Mouse (Mus musculus) forebrain, embryonic 15.5 days (tissue): ENCODE data around the gene Chrm4. TPM values are rescaled to one million over a fixed set of nuclear protein-coding genes. Genes with fewer than 3 reads are reported as not detected.

ENCODE experiments used
- ATAC-seq: fragments of 200-750 bp; cut with Nextera tagmentation; replicated peaks from 2 replicates; pipeline ENCODE4 v1.8.0; 2017; ENCODE audit warnings: mild to moderate bottlenecking, moderate TSS enrichment, moderate library complexity
- H3K27ac ChIP-seq: fragments of 300-500 bp; sonication (generic); replicated peaks from 2 replicates; pipeline ENCODE4 v1.5.1; 2015; ENCODE audit warnings: mild to moderate bottlenecking, inconsistent platforms
- H3K27me3 ChIP-seq: fragments of 300-500 bp; sonication (generic); 2 replicates; pipeline ENCODE4 v1.6.1; 2015; ENCODE audit warnings: inconsistent platforms
- H3K36me3 ChIP-seq: fragments of 300-500 bp; sonication (generic); 2 replicates; pipeline ENCODE4 v1.6.1; 2015; ENCODE audit warnings: mild to moderate bottlenecking, inconsistent platforms
- H3K4me1 ChIP-seq: fragments of 300-500 bp; sonication (generic); 2 replicates; pipeline ENCODE4 v1.6.1; 2015; ENCODE audit warnings: inconsistent platforms
- H3K4me2 ChIP-seq: fragments of 300-500 bp; sonication (generic); replicated peaks from 2 replicates; pipeline ENCODE4 v1.6.1; 2015; ENCODE audit warnings: mild to moderate bottlenecking, inconsistent platforms
- H3K4me3 ChIP-seq: fragments of 300-500 bp; sonication (generic); 2 replicates; pipeline ENCODE4 v1.5.1; 2015; ENCODE audit warnings: mild to moderate bottlenecking, inconsistent platforms
- H3K9ac ChIP-seq: fragments of 300-500 bp; sonication (generic); replicated peaks from 2 replicates; pipeline ENCODE4 v1.6.1; 2015; ENCODE audit warnings: mild to moderate bottlenecking, inconsistent platforms
- H3K9me3 ChIP-seq: fragments of 300-500 bp; sonication (generic); 2 replicates; pipeline ENCODE4 v1.6.1; 2016; ENCODE audit warnings: inconsistent platforms
- WGBS: fragments of 180-500 bp; shearing (Covaris S2); methylation state at CpG from one replicate; pipeline ENCODE4 v1.1.7; 2015; ENCODE audit warnings: mixed read lengths; 5-methylcytosine and 5-hydroxymethylcytosine counted together
- polyA plus RNA-seq: library from polyadenylated mRNA; unstranded; fragments of >200 nt; fragmentation: Nextera tagmentation; extraction: Ambion mirVana; gene quantifications from 2 replicates; pipeline ENCODE4 v1.2.1, GENCODE M21; 2015

The Chrm4 gene
- polyA plus RNA-seq, 1 experiment from 2014 or later, result 1.8 TPM

GRCm38 (mm10) chr2:91934016-91934415 is 7.0 kb downstream of the Chrm4 start:
- Histone ChIP-seq H3K9me3 (no peaks in the 10 kb centered on the region), H3K27ac (no peak overlapping the region), H3K36me3 (peaks cover 27% of the 10 kb centered on the region), H3K9ac (no peak overlapping the region), H3K4me1 (peaks cover 31% of the 10 kb centered on the region), H3K4me3 (no peak overlapping the region), H3K4me2 (no peak overlapping the region), H3K27me3 (no peaks in the 10 kb centered on the region)
- WGBS, result 76% methylated on average over 8 of the region's 8 CpGs
- no peak for ATAC-seq

DNA sequence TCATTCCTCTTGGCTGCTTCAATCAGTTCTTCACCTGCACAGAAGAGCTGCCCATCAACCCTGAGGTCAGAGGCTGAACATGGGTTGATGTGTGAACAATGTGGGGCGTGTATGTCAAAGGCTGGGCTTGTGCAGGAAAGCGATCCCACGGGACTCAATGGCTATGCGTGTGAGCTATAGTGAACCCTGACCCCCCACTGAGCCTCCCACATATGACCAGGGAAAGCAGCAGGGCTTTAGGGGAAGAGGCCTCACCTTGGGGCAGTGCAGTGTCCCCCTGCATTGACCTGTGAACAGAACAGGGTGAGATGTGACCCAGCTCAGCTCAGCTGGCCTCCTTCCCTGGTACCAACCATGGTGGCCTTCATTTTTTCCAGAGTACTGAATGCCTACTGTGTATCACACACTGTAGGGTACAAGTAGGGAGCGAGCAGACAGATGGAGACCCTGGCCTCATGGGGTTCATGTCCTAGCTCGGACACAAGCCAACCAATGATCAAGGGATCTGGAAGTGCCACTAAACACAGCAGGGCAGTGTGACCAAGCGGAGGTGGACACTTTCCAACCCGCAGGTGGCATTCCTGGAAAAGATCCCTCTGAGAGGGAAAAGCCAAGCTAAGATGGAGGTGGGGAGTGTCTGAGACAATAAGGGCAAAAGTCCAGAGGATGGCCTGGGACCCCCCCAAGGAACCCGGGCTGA is 7.9 kb downstream of the Chrm4 start:
- H3K27me3 ChIP-seq, result no peaks in the 10 kb centered on the region
- peaks cover 24% of the 10 kb centered on the region for H3K4me1 ChIP-seq
- H3K9me3 ChIP-seq, result no peaks in the 10 kb centered on the region
- no peak overlapping the region for H3K27ac ChIP-seq
- H3K4me2 ChIP-seq, result no peak overlapping the region
- H3K36me3 ChIP-seq, result peaks cover 29% of the 10 kb centered on the region
- WGBS, result 93% methylated on average over 9 of the region's 9 CpGs
- ATAC-seq, result no peak
- no peak overlapping the region for H3K4me3 ChIP-seq
- no peak overlapping the region for H3K9ac ChIP-seq

- Histone ChIP-seq H3K27ac (no peak overlapping the region), H3K4me3 (no peak overlapping the region), H3K4me2 (no peak overlapping the region), H3K27me3 (no peaks in the 10 kb centered on the region), H3K9me3 (no peaks in the 10 kb centered on the region), H3K36me3 (peaks cover 33% of the 10 kb centered on the region), H3K4me1 (peaks cover 13% of the 10 kb centered on the region), H3K9ac (no peak overlapping the region)
- whole genome bisulfite sequencing, result 93% methylated on average over 7 of the region's 7 CpGs
- ATAC-seq, result no peak
Measured at GRCm38 (mm10) chr2:91936154-91936553, 9.1 kb downstream of the Chrm4 start.

DNA sequence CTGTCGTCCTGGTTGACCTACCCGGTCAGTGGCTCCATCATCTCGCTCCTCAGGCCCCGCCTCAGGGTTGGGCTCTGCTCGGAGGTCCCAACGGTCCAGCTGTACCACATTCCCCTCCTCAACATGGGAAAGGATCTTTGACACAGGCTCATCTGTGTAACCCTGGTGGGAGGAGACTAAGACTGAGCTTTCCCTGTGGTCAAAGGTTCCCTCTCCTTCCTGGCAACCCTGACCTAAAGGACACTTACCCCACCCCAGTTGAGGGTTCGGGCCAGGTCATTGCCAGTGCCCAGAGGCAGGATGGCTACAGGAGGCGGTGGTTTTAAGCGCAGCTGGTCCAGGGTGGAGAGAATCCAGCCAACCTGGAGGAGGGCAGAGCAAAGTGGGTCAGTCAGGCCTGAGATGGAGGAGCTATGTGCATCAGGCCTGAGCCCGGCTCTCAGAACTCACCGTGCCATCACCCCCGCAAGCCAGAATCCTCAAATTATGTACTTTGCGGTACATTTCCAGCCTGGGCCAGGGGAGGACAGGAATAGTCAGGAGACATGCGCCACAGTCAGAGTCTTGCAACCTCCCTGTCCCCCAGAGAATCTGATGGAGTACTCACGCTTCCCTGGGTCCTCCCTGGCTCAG is 12.4 kb downstream of the Chrm4 start:
- Histone ChIP-seq H3K9ac (no peak overlapping the region), H3K9me3 (no peaks in the 10 kb centered on the region), H3K36me3 (peaks cover 33% of the 10 kb centered on the region), H3K27me3 (no peaks in the 10 kb centered on the region), H3K4me2 (no peak overlapping the region), H3K4me1 (peaks cover 2% of the 10 kb centered on the region; the same call in 1 of the 2 replicates), H3K4me3 (no peak overlapping the region), H3K27ac (no peak overlapping the region)
- 89% methylated on average over 15 of the region's 15 CpGs for WGBS
- no peak for ATAC-seq

DNA sequence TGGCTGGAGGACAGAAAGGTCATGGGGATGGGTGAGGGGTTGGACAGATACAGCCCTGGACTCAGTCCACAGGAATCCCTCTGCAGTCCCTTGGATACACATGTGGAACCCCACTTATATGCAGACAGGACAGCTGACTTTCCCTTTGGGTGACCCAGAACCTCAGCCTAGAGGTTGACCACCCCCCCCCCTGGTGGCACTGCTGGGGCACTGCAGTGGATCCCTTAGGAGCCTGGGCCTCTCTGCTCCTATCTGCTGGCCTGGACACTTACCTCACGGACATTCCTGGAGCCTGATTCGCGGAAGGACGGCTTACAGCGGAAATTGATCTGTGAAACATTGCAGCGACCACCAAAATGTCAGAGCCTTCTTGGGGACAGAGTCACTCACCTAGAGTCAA is 15.3 kb downstream of the Chrm4 start:
- no peak for ATAC-seq
- H3K36me3 ChIP-seq, result peaks cover 21% of the 10 kb centered on the region; the same call in 1 of the 2 replicates
- H3K9me3 ChIP-seq, result no peaks in the 10 kb centered on the region
- no peak overlapping the region for H3K9ac ChIP-seq
- no peak overlapping the region for H3K27ac ChIP-seq
- no peak overlapping the region for H3K4me3 ChIP-seq
- peaks cover 14% of the 10 kb centered on the region for H3K4me1 ChIP-seq
- 76% methylated on average over 6 of the region's 6 CpGs for WGBS
- H3K4me2 ChIP-seq, result no peak overlapping the region
- no peaks in the 10 kb centered on the region for H3K27me3 ChIP-seq

DNA sequence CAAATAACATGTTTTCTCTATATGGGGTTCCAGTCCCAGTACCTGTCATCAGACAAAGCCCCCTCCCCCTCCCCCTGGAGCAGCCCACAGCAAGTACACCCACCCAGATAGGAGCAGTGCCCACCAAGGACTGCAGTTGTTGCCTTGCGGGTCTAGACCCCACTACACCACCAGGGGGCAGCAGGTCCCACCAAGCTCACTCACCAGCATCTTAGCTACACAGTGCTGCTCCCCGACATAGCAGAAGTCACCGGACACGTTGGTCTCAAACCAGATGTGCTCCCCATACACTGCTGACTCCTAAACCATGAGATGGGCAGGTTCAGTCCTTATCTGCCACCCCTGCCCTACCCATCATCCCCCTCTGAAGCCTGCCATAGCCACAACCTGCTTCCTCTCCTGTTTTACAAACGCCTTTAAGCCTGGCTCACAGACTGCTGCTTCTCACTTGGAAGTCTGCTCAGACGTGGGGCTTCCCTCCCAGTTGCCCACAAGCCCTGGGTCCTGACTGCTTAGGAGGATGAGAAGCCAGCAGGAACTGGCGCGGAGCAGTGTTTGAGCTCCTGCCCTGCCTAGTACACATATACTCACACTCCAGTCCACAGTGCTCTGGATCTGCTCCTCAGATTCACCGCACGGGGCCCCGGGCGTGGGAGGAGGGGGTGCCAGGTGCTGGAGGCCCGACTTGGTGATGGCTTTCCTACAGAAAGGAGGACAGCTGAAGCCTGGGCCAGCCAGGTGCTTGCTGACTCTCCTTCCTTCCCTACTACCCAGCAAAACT is 17.3 kb downstream of the Chrm4 start:
- WGBS, result 44% methylated on average over 13 of the region's 13 CpGs
- H3K9ac ChIP-seq, result no peak overlapping the region
- H3K4me2 ChIP-seq, result no peak overlapping the region
- H3K4me3 ChIP-seq, result no peak overlapping the region
- H3K27ac ChIP-seq, result no peak overlapping the region; the same call in 1 of the 2 replicates
- ATAC-seq, result peak; percentile 78
- peaks cover 4% of the 10 kb centered on the region; the same call in 1 of the 2 replicates for H3K36me3 ChIP-seq
- H3K27me3 ChIP-seq, result no peaks in the 10 kb centered on the region
- H3K9me3 ChIP-seq, result no peaks in the 10 kb centered on the region
- peaks cover 33% of the 10 kb centered on the region for H3K4me1 ChIP-seq

DNA sequence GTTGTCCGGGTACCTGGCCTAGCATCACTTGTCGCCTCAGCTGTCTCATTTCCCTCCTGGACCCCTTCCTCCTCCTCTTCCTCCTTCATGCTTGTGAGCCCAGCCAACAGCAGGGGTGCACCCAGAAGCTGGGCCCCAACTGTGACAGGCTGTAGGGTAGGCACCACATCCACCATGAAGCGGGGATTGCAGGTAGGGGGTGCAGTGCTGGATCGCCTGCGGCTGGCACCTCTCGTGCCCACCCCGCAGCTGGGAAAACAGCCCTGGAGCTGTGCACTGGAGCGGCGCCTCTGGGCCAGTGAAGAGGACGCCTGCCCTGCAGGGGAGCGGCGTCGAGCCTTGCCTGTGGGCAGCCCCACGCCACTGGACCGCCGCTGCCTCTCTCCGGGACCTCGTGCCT is 18.4 kb downstream of the Chrm4 start, which contains the start of gene Gm9821:
Gene Gm9821, plus strand, starts transcription at position 221 of the 400 bp plus-strand sequence.
- Histone ChIP-seq H3K27me3 (no peaks in the 10 kb centered on the region), H3K27ac (no peak within 1 kb of the TSS; the same call in 1 of the 2 replicates), H3K4me1 (peaks cover 44% of the 10 kb centered on the region), H3K9me3 (no peaks in the 10 kb centered on the region), H3K4me3 (no peak within 1 kb of the TSS), H3K36me3 (peaks cover 3% of the 10 kb centered on the region; the same call in 1 of the 2 replicates), H3K9ac (no peak within 1 kb of the TSS), H3K4me2 (no peak within 1 kb of the TSS)
- 83% methylated on average over 18 of the region's 18 CpGs for WGBS
- no peak for ATAC-seq

- ATAC-seq, result no peak
Measured at GRCm38 (mm10) chr2:91946836-91947235, 19.8 kb downstream of the Chrm4 start.

DNA sequence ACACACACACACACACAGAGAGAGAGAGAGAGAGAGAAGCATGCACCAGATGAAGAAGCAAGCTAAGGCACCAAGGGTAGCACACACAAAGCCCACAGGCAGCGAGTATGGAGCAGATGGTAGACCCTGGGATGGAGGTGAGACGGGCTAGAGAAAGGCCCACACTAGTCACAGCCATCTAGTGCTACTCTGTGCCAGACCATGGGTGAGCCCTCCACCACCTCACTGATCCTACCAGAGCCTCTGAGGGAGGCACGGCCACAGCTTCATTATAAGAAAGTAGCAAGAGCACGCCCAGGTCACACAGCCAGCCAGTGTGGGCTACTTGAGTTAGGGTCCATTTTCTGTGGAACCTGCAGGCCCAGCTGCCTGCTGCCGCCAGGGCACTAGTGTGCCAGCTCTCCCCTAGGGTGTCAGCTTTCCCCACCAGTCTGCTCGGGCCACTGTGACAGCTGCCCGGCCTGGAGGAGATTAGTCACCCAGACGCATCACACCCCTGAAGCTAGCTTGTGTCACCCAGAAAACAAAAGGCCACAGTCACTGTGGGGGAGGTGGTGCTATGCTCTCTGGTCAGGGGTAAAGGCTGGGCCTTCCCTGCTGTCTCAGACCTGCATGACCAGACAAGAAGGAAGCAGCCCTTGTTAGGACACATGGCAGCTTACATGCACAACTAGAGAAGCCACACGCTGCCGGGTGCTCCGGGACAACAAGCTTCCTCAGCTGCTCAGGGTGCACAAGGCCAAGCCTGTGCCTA is 20.5 kb downstream of the Chrm4 start:
- H3K9me3 ChIP-seq, result no peaks in the 10 kb centered on the region
- H3K9ac ChIP-seq, result no peak overlapping the region
- ATAC-seq, result no peak
- H3K27me3 ChIP-seq, result no peaks in the 10 kb centered on the region
- H3K36me3 ChIP-seq, result no peaks in the 10 kb centered on the region
- no peak overlapping the region for H3K4me3 ChIP-seq
- 57% methylated on average over 11 of the region's 11 CpGs for WGBS
- peak overlapping the region; percentile 58 for H3K27ac ChIP-seq
- H3K4me1 ChIP-seq, result peaks cover 48% of the 10 kb centered on the region
- H3K4me2 ChIP-seq, result no peak overlapping the region

More at GRCm38 (mm10) chr2:91946836-91947235, 19.8 kb downstream of the Chrm4 start:
- no peak overlapping the region for H3K9ac ChIP-seq
- peaks cover 48% of the 10 kb centered on the region for H3K4me1 ChIP-seq
- WGBS, result 67% methylated on average over 6 of the region's 6 CpGs
- no peaks in the 10 kb centered on the region for H3K27me3 ChIP-seq
- no peak overlapping the region for H3K4me2 ChIP-seq
- no peak overlapping the region for H3K4me3 ChIP-seq
- H3K9me3 ChIP-seq, result no peaks in the 10 kb centered on the region
- H3K36me3 ChIP-seq, result no peaks in the 10 kb centered on the region
- H3K27ac ChIP-seq, result no peak overlapping the region; the same call in 1 of the 2 replicates

- Histone ChIP-seq H3K9ac (no peak overlapping the region), H3K36me3 (no peaks in the 10 kb centered on the region), H3K4me1 (peaks cover 48% of the 10 kb centered on the region), H3K27me3 (no peaks in the 10 kb centered on the region), H3K27ac (peak overlapping the region; percentile 58), H3K4me2 (no peak overlapping the region), H3K4me3 (no peak overlapping the region), H3K9me3 (no peaks in the 10 kb centered on the region)
- 84% methylated on average over 6 of the region's 6 CpGs for WGBS
- ATAC-seq, result no peak
Measured at GRCm38 (mm10) chr2:91948151-91948509, 21.1 kb downstream of the Chrm4 start.

DNA sequence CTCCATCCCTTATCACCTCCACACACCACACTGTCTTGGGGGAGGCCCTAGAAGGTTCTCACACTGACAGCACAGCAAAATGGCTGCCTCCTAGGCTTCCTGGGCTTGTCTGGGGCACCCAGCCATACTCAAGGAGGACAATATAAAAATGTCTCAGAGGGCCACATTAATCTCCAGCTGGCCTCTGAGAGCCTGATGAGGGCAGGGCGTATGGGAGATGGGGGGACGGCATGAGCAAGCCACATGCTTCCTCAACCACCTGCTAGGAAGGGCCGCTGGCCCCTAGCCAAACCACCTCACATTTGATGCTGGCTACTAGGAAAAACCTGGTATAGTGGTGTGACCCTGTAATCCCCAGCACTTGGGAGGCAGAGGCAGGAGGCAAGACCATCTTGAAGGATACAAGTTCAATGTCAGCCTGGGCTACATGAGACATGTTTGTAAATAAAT is 21.8 kb downstream of the Chrm4 start:
- Histone ChIP-seq H3K4me3 (no peak overlapping the region), H3K9ac (no peak overlapping the region), H3K4me2 (no peak overlapping the region), H3K27ac (no peak overlapping the region; the same call in 1 of the 2 replicates), H3K4me1 (peaks cover 50% of the 10 kb centered on the region), H3K9me3 (no peaks in the 10 kb centered on the region), H3K27me3 (no peaks in the 10 kb centered on the region), H3K36me3 (no peaks in the 10 kb centered on the region)
- ATAC-seq, result no peak
- WGBS, result 60% methylated on average over 3 of the region's 3 CpGs
